28 mouse cellular contexts compared by ENCODE assay signal in the genomic region with DNA sequence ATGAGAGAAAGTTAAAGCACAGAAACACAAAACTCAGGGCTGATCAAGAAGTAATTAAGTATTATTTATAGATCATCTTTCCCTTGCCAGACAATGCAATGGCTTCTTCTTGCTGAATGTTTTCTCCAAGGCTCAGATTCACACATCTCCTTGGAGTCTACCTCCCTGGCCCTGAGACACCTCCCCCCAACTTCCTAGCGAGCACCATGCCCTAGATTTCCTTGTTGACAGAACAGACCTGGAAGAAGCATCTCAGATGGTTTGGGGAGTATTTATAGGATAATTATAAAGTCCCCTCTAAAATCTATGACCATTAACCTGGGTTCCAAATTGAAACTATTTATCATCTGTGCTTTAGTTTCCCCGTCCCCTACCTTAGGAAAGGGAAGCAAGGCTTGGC.
"Had no signal": no experiment of that assay in that cellular context is flagged by ENCODE, and none has a peak within 500 bp of the region (broad histone marks: within the 10 kb centered on the region; RNA-seq: fewer than 3 reads in every experiment).

No protein-coding gene starts in this region.

- H3K27ac ChIP-seq: limb, embryonic 10.5 days; limb, embryonic 12.5 days; limb, embryonic 13.5 days; limb, embryonic 15.5 days; liver, embryonic 12.5 days; liver, embryonic 13.5 days; liver, embryonic 14.5 days; liver, embryonic 15.5 days; lung, embryonic 15.5 days; macrophage; midbrain, embryonic 10.5 days; midbrain, embryonic 12.5 days; midbrain, embryonic 13.5 days; midbrain, embryonic 15.5 days; neural tube, embryonic 12.5 days had no signal

- DNase-seq: left cerebral cortex, postnatal 4 days; liver; liver, embryonic 13.5 days; liver, postnatal 0 days; lung, adult 18-20 months; lung, adult 2 months; lung, embryonic 14.5 days; lung, postnatal 10 days; lung, postnatal 14 days; lung, postnatal 36 days; lung, postnatal 4 days; midbrain, embryonic 14.5 days had no signal

- H3K4me3 ChIP-seq: limb, embryonic 10.5 days; limb, embryonic 12.5 days; limb, embryonic 13.5 days; limb, embryonic 15.5 days; liver, embryonic 12.5 days; liver, embryonic 13.5 days; liver, embryonic 15.5 days; lung, embryonic 15.5 days; megakaryocyte, embryonic 14.5 days; midbrain, embryonic 10.5 days; midbrain, embryonic 12.5 days; midbrain, embryonic 13.5 days; midbrain, embryonic 15.5 days; myocyte; neural tube, embryonic 12.5 days had no signal
